Mouse (Mus musculus) limb, embryonic 15.5 days (tissue): ENCODE measurements around the gene Hesx1. TPM values are rescaled to one million over a fixed set of nuclear protein-coding genes. Genes with fewer than 3 reads are reported as not detected.

Experiments
- ATAC-seq: fragments of 200-750 bp; cut with Nextera tagmentation; 2 replicates; pipeline ENCODE4 v1.8.0; 2017; ENCODE audit warnings: low read depth, moderate TSS enrichment; ENCODE audit not compliant: insufficient number of reproducible peaks, low FRiP score, low TSS enrichment
- H3K27ac ChIP-seq: fragments of 300-500 bp; sonication (generic); 2 replicates; pipeline ENCODE4 v1.5.1; 2015; ENCODE audit warnings: moderate library complexity, mild to moderate bottlenecking, inconsistent platforms
- H3K27me3 ChIP-seq: fragments of 300-500 bp; sonication (generic); 2 replicates; pipeline ENCODE4 v1.6.1; 2015; ENCODE audit warnings: inconsistent platforms
- H3K36me3 ChIP-seq: fragments of 300-500 bp; sonication (generic); 2 replicates; pipeline ENCODE4 v1.6.1; 2015; ENCODE audit warnings: inconsistent platforms
- H3K4me1 ChIP-seq: fragments of 300-500 bp; sonication (generic); 2 replicates; pipeline ENCODE4 v1.6.1; 2015; ENCODE audit warnings: inconsistent platforms
- H3K4me2 ChIP-seq: fragments of 300-500 bp; sonication (generic); 2 replicates; pipeline ENCODE4 v1.6.1; 2015; ENCODE audit warnings: mild to moderate bottlenecking, inconsistent platforms
- H3K4me3 ChIP-seq: fragments of 300-500 bp; sonication (generic); 2 replicates; pipeline ENCODE4 v1.5.1; 2015; ENCODE audit warnings: mild to moderate bottlenecking, inconsistent platforms
- H3K9ac ChIP-seq: fragments of 300-500 bp; sonication (generic); 2 replicates; pipeline ENCODE4 v1.6.1; 2015; ENCODE audit warnings: inconsistent platforms
- H3K9me3 ChIP-seq: fragments of 300-500 bp; sonication (generic); 2 replicates; pipeline ENCODE4 v1.6.1; 2016; ENCODE audit warnings: inconsistent platforms
- WGBS: fragments of 180-500 bp; shearing (Covaris S2); methylation state at CpG from one replicate; pipeline ENCODE4 v1.1.7; 2015; 5-methylcytosine and 5-hydroxymethylcytosine counted together
- polyA plus RNA-seq: library from polyadenylated mRNA; unstranded; fragments of >200 nt; fragmentation: Nextera tagmentation; extraction: Ambion mirVana; gene quantifications from 2 replicates; pipeline ENCODE4 v1.2.1, GENCODE M21; 2015

The Hesx1 gene
- polyA plus RNA-seq, 1 experiment from 2014 or later = not detected

DNA sequence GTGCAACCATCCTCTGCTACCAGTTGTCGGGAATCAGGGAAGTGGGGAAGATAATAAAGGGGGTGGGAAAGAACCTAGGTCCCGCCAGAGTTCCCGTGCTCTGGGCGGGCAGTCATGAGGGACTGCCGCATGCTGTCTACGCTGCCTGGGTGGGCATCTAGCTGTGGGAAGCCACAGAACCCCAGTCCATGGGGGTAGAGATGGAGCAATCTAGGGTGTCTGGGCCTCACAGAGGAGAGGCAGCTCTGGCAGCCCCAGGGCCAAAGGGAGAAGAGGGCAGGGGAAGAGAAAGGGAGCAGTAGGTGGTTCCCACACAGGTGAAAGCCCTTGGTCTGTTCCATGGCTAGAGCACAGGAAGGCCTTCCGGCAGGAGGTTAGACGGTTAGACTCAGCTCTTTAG is 13.2 kb upstream of the Hesx1 start:
- ATAC-seq = no peak
- Histone ChIP-seq H3K36me3 (no peaks in the 10 kb centered on the region), H3K9me3 (peaks cover 5% of the 10 kb centered on the region; the same call in 1 of the 2 replicates), H3K27me3 (no peaks in the 10 kb centered on the region), H3K27ac (no peak overlapping the region), H3K4me3 (no peak overlapping the region), H3K9ac (no peak overlapping the region), H3K4me2 (no peak overlapping the region), H3K4me1 (peaks cover 2% of the 10 kb centered on the region; the same call in 1 of the 2 replicates)
- WGBS = 92% methylated on average over 8 of the region's 8 CpGs

DNA sequence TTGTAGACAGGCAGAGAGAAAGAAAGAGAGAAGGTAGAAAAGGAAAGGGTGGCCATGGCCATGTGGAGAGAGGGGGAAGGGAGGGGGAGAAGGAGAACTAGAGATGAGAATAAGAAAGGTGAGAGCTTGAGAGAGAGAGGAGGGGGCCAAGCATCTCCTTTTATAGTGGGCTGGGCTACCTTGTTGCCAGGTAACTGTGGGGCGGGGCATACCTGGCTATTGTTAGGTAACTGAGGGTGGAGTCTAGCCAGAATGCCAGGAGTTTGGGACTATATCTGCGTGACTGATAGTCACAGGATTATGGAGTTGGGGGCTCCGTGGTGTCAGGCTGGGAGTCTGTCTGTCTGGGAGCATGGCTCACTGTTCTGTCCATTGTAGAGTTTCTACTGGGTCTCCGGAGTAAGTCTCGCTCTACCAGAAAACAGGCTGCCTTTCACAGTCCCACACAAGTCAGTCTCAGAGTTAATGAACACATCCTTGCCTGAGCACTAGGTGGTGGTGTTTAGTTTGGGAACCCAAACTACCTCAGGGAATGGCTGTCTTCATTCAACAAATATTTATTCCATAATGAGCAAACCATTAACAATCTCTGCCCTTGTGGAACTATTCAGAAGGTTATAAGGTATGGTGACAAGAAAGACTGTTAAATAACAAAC is 12.6 kb upstream of the Hesx1 start:
- Histone ChIP-seq H3K9ac (no peak overlapping the region), H3K4me2 (no peak overlapping the region), H3K36me3 (no peaks in the 10 kb centered on the region), H3K27me3 (no peaks in the 10 kb centered on the region), H3K4me1 (peaks cover 2% of the 10 kb centered on the region; the same call in 1 of the 2 replicates), H3K9me3 (peaks cover 5% of the 10 kb centered on the region; the same call in 1 of the 2 replicates), H3K4me3 (no peak overlapping the region), H3K27ac (no peak overlapping the region)
- 60% methylated on average over 5 of the region's 5 CpGs for WGBS
- ATAC-seq = no peak

- H3K9me3 ChIP-seq = peaks cover 5% of the 10 kb centered on the region; the same call in 1 of the 2 replicates
- no peak overlapping the region for H3K9ac ChIP-seq
- no peaks in the 10 kb centered on the region for H3K36me3 ChIP-seq
- H3K4me3 ChIP-seq = no peak overlapping the region
- no peak for ATAC-seq
- no peak overlapping the region for H3K27ac ChIP-seq
- H3K27me3 ChIP-seq = no peaks in the 10 kb centered on the region
- 0 out of 2 replicates have a peak, but pooled peaks cover 2% of the 10 kb centered on the region for H3K4me1 ChIP-seq
- WGBS = 68% methylated on average over 5 of the region's 5 CpGs
- no peak overlapping the region for H3K4me2 ChIP-seq
Measured at GRCm38 (mm10) chr14:26982150-26982530, 12.1 kb upstream of the Hesx1 start.

DNA sequence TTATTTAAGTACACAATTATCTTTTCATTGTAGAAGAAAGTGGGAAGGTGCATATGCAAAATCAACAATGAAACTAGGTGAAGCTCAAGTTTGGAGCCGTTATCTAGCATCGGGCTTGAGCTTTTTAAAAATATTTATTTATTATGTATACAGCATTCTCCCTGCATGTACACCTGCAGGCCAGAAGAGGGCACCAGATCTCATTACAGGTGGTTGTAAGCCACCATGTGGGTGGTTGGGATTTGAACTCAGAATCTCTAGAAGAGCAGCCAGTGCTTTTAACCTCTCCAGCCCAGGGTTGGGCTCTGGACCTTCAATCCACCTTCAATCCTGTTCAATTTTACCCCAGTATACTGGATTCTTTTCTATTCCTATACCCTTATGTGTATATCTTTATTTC is 5.5 kb upstream of the Hesx1 start:
- H3K4me1 ChIP-seq = peaks cover 10% of the 10 kb centered on the region; the same call in 1 of the 2 replicates

DNA sequence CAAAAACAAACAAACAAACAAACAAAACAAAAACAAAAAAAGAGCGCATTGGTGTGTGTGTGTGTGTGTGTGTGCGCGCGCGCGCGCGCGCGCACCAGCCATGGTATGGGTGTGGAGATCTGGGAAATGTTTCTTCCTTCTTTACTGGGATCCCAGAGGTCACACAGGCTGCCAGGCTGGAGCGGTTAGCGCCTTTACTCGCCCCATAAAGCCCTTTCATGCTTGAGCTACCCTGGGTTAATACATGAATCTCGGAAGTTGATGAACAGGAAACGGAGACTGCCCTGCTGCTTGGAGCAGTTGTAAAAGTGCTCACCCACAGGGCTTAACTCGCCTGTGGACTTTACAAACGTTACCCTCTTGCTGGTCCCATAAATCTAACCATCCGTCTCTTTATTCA is 2.6 kb upstream of the Hesx1 start:
- peaks cover 18% of the 10 kb centered on the region for H3K4me1 ChIP-seq

More for the DNA sequence above, 5.5 kb upstream of the Hesx1 start:
- Histone ChIP-seq H3K4me2 (no peak overlapping the region), H3K36me3 (no peaks in the 10 kb centered on the region), H3K27ac (no peak overlapping the region), H3K9me3 (no peaks in the 10 kb centered on the region), H3K9ac (no peak overlapping the region), H3K27me3 (no peaks in the 10 kb centered on the region), H3K4me3 (no peak overlapping the region)
- no peak for ATAC-seq
- WGBS = 83% methylated on average over 2 of the region's 2 CpGs

GRCm38 (mm10) chr14:26993427-26993826 is 789 bp upstream of the Hesx1 start:
- no peak overlapping the region for H3K4me3 ChIP-seq
- no peak overlapping the region for H3K9ac ChIP-seq
- WGBS = 23% methylated on average over 3 of the region's 3 CpGs
- no peak for ATAC-seq
- no peak overlapping the region for H3K4me2 ChIP-seq
- H3K9me3 ChIP-seq = no peaks in the 10 kb centered on the region
- 0 out of 2 replicates have a peak overlapping the region, but pooled peaks have one; percentile 33 for H3K27ac ChIP-seq
- no peaks in the 10 kb centered on the region for H3K36me3 ChIP-seq
- no peaks in the 10 kb centered on the region for H3K27me3 ChIP-seq
- peaks cover 18% of the 10 kb centered on the region for H3K4me1 ChIP-seq

More for the DNA sequence above, 2.6 kb upstream of the Hesx1 start:
- 41% methylated on average over 18 of the region's 18 CpGs for WGBS
- H3K9ac ChIP-seq = no peak overlapping the region
- no peak for ATAC-seq
- H3K4me3 ChIP-seq = no peak overlapping the region
- H3K36me3 ChIP-seq = no peaks in the 10 kb centered on the region
- H3K9me3 ChIP-seq = no peaks in the 10 kb centered on the region
- no peaks in the 10 kb centered on the region for H3K27me3 ChIP-seq
- H3K27ac ChIP-seq = no peak overlapping the region
- H3K4me2 ChIP-seq = 0 out of 2 replicates have a peak overlapping the region, but pooled peaks have one; percentile 8

DNA sequence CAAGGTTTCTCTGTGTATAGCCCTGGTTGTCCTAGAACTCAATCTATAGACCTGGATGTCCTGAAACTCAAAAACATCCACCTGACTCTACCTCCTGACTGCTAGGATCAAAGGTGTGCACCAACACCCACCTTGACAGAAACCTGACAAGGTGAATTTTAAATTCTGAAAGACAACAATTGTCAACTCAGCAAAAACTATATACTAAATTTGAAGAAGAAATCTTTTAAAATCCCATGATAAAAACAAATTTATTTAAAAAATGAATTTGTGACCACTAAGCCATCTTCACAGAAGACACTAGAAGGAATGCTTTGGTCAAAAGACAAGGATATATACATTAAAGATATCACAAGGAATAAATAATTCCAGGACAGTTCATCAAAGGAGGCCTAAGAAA is 2.0 kb downstream of the Hesx1 start:
- no peaks in the 10 kb centered on the region for H3K9me3 ChIP-seq
- H3K27me3 ChIP-seq = no peaks in the 10 kb centered on the region
- H3K27ac ChIP-seq = no peak overlapping the region
- no peaks in the 10 kb centered on the region for H3K36me3 ChIP-seq
- H3K4me2 ChIP-seq = no peak overlapping the region
- H3K4me3 ChIP-seq = no peak overlapping the region
- H3K4me1 ChIP-seq = peaks cover 21% of the 10 kb centered on the region
- ATAC-seq = no peak
- H3K9ac ChIP-seq = no peak overlapping the region

DNA sequence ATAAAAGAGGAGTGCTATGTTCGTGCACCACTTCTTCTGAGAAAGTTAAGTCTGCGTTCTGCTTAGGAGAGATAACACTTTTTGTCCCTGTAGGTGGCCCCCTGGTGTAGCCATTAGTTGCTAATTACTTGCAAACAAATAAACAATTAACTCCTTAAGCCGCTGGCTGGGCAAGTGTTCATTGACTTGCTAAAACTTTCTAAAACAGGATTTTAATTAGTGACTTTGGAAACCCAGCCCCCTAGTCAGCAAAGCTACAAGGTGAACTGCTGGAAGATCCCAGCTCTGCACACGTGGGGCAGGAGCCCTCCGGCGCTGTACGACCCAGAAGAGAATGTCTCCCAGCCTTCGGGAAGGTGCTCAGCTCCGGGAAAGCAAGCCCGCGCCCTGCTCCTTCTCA is 6.2 kb downstream of the Hesx1 start:
- no peak for ATAC-seq
- WGBS = 4% methylated on average over 11 of the region's 11 CpGs
- H3K27ac ChIP-seq = no peak overlapping the region
- no peaks in the 10 kb centered on the region for H3K9me3 ChIP-seq
- H3K27me3 ChIP-seq = no peaks in the 10 kb centered on the region
- 0 out of 2 replicates have a peak, but pooled peaks cover 3% of the 10 kb centered on the region for H3K4me1 ChIP-seq
- H3K9ac ChIP-seq = no peak overlapping the region
- H3K36me3 ChIP-seq = no peaks in the 10 kb centered on the region
- no peak overlapping the region for H3K4me2 ChIP-seq
- no peak overlapping the region for H3K4me3 ChIP-seq

- WGBS = 64% methylated on average over 7 of the region's 7 CpGs
Measured at GRCm38 (mm10) chr14:27004906-27005305, 10.7 kb downstream of the Hesx1 start.

DNA sequence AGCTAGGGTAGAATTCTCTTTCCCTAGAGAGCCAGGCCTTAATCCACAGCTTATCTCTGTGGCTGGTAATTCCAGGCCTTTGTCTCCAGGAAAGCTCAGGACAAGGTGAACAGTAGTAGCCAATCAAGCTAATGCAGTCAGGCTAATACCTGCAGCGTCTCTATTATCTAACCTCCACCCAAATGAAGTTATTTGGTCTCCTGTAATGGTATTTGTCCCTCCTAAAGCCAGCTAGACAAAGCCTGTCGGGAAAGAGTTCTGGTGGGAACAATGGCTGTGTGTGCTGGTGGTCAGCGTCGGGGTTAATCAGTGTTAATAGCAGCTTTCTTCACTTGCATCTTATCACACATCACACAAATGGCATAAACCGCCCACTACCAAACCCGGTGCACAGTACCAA is 11.7 kb downstream of the Hesx1 start:
- no peak overlapping the region for H3K9ac ChIP-seq
- no peaks in the 10 kb centered on the region for H3K27me3 ChIP-seq
- no peaks in the 10 kb centered on the region for H3K36me3 ChIP-seq
- 56% methylated on average over 6 of the region's 6 CpGs for WGBS
- no peaks in the 10 kb centered on the region for H3K9me3 ChIP-seq
- H3K4me2 ChIP-seq = no peak overlapping the region
- ATAC-seq = no peak
- H3K27ac ChIP-seq = no peak overlapping the region
- no peaks in the 10 kb centered on the region for H3K4me1 ChIP-seq
- no peak overlapping the region for H3K4me3 ChIP-seq

More at GRCm38 (mm10) chr14:27004906-27005305, 10.7 kb downstream of the Hesx1 start:
- H3K9ac ChIP-seq = no peak overlapping the region
- no peak overlapping the region for H3K4me2 ChIP-seq
- ATAC-seq = no peak
- no peak overlapping the region for H3K27ac ChIP-seq
- H3K4me3 ChIP-seq = no peak overlapping the region
- H3K27me3 ChIP-seq = no peaks in the 10 kb centered on the region
- no peaks in the 10 kb centered on the region for H3K9me3 ChIP-seq
- H3K4me1 ChIP-seq = 0 out of 2 replicates have a peak, but pooled peaks cover 3% of the 10 kb centered on the region
- H3K36me3 ChIP-seq = no peaks in the 10 kb centered on the region

- Histone ChIP-seq H3K4me1 (no peaks in the 10 kb centered on the region), H3K27ac (no peak overlapping the region), H3K4me3 (no peak overlapping the region), H3K9me3 (no peaks in the 10 kb centered on the region), H3K36me3 (no peaks in the 10 kb centered on the region), H3K27me3 (no peaks in the 10 kb centered on the region), H3K4me2 (no peak overlapping the region), H3K9ac (no peak overlapping the region)
- ATAC-seq = no peak
- WGBS = 77% methylated on average over 5 of the region's 5 CpGs
Measured at GRCm38 (mm10) chr14:27011561-27011960, 17.3 kb downstream of the Hesx1 start.

DNA sequence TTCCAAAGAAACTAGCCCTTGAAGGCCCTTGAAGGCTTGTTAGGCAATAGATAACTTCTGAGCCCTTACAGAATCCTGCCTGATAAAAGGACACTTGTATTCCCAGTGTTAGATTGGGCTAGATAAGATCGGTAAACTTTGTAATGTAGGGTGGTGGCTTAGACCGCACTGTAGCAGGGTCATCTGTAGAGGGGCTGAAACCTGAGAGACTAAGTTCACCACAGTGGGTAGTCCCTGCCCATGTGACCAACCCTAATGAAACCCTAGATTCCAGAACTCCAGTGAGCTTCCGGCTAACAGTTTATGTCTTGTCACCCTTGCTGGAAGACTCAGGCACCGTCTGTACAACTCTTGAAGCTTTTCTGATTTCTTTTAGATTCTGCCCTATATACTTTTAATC is 19.4 kb downstream of the Hesx1 start:
- 43% methylated on average over 4 of the region's 4 CpGs for WGBS
- no peak for ATAC-seq
- Histone ChIP-seq H3K27me3 (no peaks in the 10 kb centered on the region), H3K4me1 (no peaks in the 10 kb centered on the region), H3K36me3 (no peaks in the 10 kb centered on the region), H3K9me3 (no peaks in the 10 kb centered on the region), H3K4me3 (no peak overlapping the region), H3K4me2 (no peak overlapping the region), H3K27ac (no peak overlapping the region), H3K9ac (no peak overlapping the region)
